Mouse (Mus musculus): ENCODE measurements around the gene Rasgef1a. TPM values are rescaled to one million over a fixed set of nuclear protein-coding genes. Genes with fewer than 3 reads are reported as not detected.

Rasgef1a gene
- polyA plus RNA-seq, 1 experiment from 2014 or later: 5.8 TPM

GRCm38 (mm10) chr6:118078751-118079150 lies 67.5 kb downstream of the Rasgef1a start:
- H3K9ac ChIP-seq: no peak overlapping the region
- 74% methylated on average over 10 of the region's 10 CpGs for WGBS
- H3K36me3 ChIP-seq (replicated peaks): no peaks in the 10 kb centered on the region
- H3K4me2 ChIP-seq: no peak overlapping the region
- H3K27me3 ChIP-seq (replicated peaks): no peaks in the 10 kb centered on the region
- no peaks in the 10 kb centered on the region for H3K9me3 ChIP-seq
- H3K4me1 ChIP-seq: peaks cover 12% of the 10 kb centered on the region
- ATAC-seq (replicated peaks): no peak
- no peak overlapping the region for H3K4me3 ChIP-seq
- no peak overlapping the region for H3K27ac ChIP-seq

GRCm38 (mm10) chr6:118079292-118079691 lies 68.1 kb downstream of the Rasgef1a start:
- no peaks in the 10 kb centered on the region for H3K27me3 ChIP-seq (replicated peaks)

GRCm38 (mm10) chr6:118079762-118080465 lies 68.7 kb downstream of the Rasgef1a start:
- no peak overlapping the region for H3K4me2 ChIP-seq
- no peak overlapping the region for H3K27ac ChIP-seq
- no peaks in the 10 kb centered on the region for H3K27me3 ChIP-seq (replicated peaks)
- H3K4me1 ChIP-seq: peaks cover 4% of the 10 kb centered on the region; the same call in 1 of the 2 replicates
- no peak overlapping the region for H3K4me3 ChIP-seq
- H3K9me3 ChIP-seq: no peaks in the 10 kb centered on the region
- no peaks in the 10 kb centered on the region for H3K36me3 ChIP-seq (replicated peaks)
- peak; percentile 34; the same call in 1 of the 2 replicates for ATAC-seq (replicated peaks)
- 41% methylated on average over 10 of the region's 10 CpGs for WGBS
- no peak overlapping the region for H3K9ac ChIP-seq

More at GRCm38 (mm10) chr6:118079292-118079691, 68.1 kb downstream of the Rasgef1a start:
- no peak overlapping the region for H3K9ac ChIP-seq
- no peaks in the 10 kb centered on the region for H3K36me3 ChIP-seq (replicated peaks)
- H3K4me1 ChIP-seq: peaks cover 7% of the 10 kb centered on the region
- H3K4me2 ChIP-seq: no peak overlapping the region
- H3K9me3 ChIP-seq: no peaks in the 10 kb centered on the region
- ATAC-seq (replicated peaks): no peak
- WGBS: 62% methylated on average over 3 of the region's 3 CpGs
- H3K4me3 ChIP-seq: no peak overlapping the region
- no peak overlapping the region for H3K27ac ChIP-seq

- Histone ChIP-seq H3K4me2 (no peak overlapping the region), H3K4me3 (no peak overlapping the region), H3K9ac (no peak overlapping the region), H3K27ac (no peak overlapping the region), H3K4me1 (peaks cover 4% of the 10 kb centered on the region; the same call in 1 of the 2 replicates), H3K27me3 (replicated peaks) (no peaks in the 10 kb centered on the region), H3K9me3 (no peaks in the 10 kb centered on the region), H3K36me3 (replicated peaks) (no peaks in the 10 kb centered on the region)
- 93% methylated on average over 4 of the region's 4 CpGs for WGBS
- no peak for ATAC-seq (replicated peaks)
Observed at GRCm38 (mm10) chr6:118080711-118081110, 69.5 kb downstream of the Rasgef1a start.

DNA sequence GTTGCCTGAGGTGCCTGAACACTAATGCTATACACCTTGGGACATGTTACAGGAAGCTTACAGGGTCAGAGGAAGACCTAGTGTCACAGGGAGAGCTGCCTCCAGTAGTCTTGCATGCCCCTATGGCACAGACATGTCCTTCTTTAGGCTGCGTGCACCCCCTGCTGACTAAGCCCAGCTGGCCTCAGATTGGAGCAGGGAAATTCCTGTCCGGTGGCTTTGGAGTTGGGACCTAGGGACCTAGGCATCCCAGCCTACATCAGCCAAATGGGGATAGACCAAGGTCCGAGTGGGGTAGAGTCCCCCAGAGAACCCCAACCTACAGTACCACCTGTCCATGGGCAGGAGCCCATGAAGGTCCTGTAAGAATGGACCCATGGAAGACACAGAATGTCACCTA lies 71.1 kb downstream of the Rasgef1a start:
- no peak for ATAC-seq (replicated peaks)
- 0 out of 2 replicates have a peak, but pooled peaks cover 5% of the 10 kb centered on the region for H3K36me3 ChIP-seq (replicated peaks)
- no peak overlapping the region for H3K4me3 ChIP-seq
- no peaks in the 10 kb centered on the region for H3K27me3 ChIP-seq (replicated peaks)
- no peak overlapping the region for H3K27ac ChIP-seq
- H3K9me3 ChIP-seq: no peaks in the 10 kb centered on the region
- WGBS: 75% methylated on average over 3 of the region's 3 CpGs
- H3K4me2 ChIP-seq: no peak overlapping the region
- H3K4me1 ChIP-seq: no peaks in the 10 kb centered on the region; the same call in 1 of the 2 replicates
- no peak overlapping the region for H3K9ac ChIP-seq

DNA sequence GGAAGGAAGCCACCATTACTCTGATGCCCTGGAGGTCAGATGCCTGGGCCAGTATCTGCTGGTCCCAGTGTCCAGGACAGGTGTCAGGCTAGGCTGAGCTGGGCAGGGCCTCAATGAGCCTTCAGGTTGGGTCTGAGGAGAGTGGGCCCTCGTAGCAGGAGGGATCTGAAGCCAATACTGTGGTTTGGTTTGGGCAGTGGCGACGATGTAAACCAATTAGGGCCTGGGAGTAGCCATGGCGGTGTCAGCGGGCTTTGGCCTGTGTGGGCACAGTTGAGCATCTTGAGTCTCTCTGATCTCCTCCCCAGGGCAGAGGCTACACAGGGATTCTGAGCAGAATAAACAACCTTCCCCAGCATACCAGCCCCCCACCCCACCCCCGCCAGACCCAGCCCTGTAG lies 72.4 kb downstream of the Rasgef1a start:
- Histone ChIP-seq H3K9ac (no peak overlapping the region), H3K27me3 (replicated peaks) (no peaks in the 10 kb centered on the region), H3K27ac (no peak overlapping the region), H3K4me2 (no peak overlapping the region), H3K36me3 (replicated peaks) (0 out of 2 replicates have a peak, but pooled peaks cover 5% of the 10 kb centered on the region), H3K9me3 (no peaks in the 10 kb centered on the region), H3K4me3 (no peak overlapping the region), H3K4me1 (no peaks in the 10 kb centered on the region; the same call in 1 of the 2 replicates)
- no peak for ATAC-seq (replicated peaks)
- 79% methylated on average over 6 of the region's 6 CpGs for WGBS

DNA sequence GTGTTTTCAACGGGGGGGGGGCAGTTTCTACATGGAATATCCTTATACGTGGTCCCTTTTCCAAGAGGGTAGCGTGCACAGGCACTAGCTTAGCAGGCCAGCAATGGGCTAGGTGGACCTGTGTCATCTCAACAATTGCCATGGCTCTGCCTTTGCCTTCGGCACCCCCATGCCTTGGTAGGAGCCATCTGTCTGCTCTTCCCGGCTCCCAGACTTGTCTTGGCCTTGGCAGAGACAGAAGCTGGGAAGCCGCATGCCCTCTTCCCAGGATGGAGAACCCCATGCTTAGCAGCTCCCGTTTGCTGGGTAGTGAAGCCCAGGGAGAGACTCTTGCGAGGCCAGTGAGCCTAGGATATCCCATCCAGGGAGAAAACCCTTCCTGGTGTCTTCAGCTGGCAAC lies 73.4 kb downstream of the Rasgef1a start:
- Histone ChIP-seq H3K36me3 (replicated peaks) (0 out of 2 replicates have a peak, but pooled peaks cover 5% of the 10 kb centered on the region), H3K27ac (no peak overlapping the region), H3K4me1 (no peaks in the 10 kb centered on the region; the same call in 1 of the 2 replicates), H3K9ac (no peak overlapping the region), H3K27me3 (replicated peaks) (no peaks in the 10 kb centered on the region), H3K4me3 (no peak overlapping the region), H3K9me3 (no peaks in the 10 kb centered on the region), H3K4me2 (no peak overlapping the region)
- WGBS: 91% methylated on average over 8 of the region's 8 CpGs
- ATAC-seq (replicated peaks): no peak

GRCm38 (mm10) chr6:118087955-118088354 lies 76.7 kb downstream of the Rasgef1a start:
- ATAC-seq (replicated peaks): no peak

GRCm38 (mm10) chr6:118088750-118089440 lies 77.7 kb downstream of the Rasgef1a start:
- Histone ChIP-seq H3K27ac (no peak overlapping the region), H3K4me2 (no peak overlapping the region), H3K4me3 (no peak overlapping the region), H3K9me3 (no peaks in the 10 kb centered on the region), H3K27me3 (replicated peaks) (no peaks in the 10 kb centered on the region), H3K36me3 (replicated peaks) (0 out of 2 replicates have a peak, but pooled peaks cover 5% of the 10 kb centered on the region), H3K4me1 (no peaks in the 10 kb centered on the region), H3K9ac (no peak overlapping the region)
- ATAC-seq (replicated peaks): no peak
- WGBS: 80% methylated on average over 17 of the region's 17 CpGs

More at GRCm38 (mm10) chr6:118087955-118088354, 76.7 kb downstream of the Rasgef1a start:
- 57% methylated on average over 8 of the region's 8 CpGs for WGBS
- Histone ChIP-seq H3K4me3 (no peak overlapping the region), H3K4me2 (no peak overlapping the region), H3K9me3 (no peaks in the 10 kb centered on the region), H3K36me3 (replicated peaks) (0 out of 2 replicates have a peak, but pooled peaks cover 5% of the 10 kb centered on the region), H3K27me3 (replicated peaks) (no peaks in the 10 kb centered on the region), H3K9ac (no peak overlapping the region), H3K4me1 (no peaks in the 10 kb centered on the region), H3K27ac (no peak overlapping the region)

DNA sequence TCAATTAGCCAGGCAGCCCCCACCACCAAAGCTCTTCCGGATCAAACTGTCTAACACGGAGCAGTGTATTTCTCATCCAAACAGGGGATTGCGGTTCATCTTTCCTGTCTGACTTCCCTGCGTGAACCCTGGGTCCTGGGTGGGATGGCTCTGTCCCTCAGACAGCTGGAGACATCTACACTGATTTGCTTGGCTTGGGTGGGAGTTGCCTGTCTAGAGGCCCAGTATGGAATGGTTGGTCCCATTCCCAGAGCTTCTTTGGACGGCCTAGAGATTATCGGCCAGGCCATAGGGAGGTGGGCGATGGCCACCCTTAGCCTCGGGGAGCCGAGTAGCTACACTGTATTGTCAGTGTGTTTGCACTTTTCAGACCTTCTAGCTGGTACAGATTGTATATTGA lies 79.6 kb downstream of the Rasgef1a start:
- H3K36me3 ChIP-seq (replicated peaks): 0 out of 2 replicates have a peak, but pooled peaks cover 5% of the 10 kb centered on the region
- WGBS: 85% methylated on average over 9 of the region's 9 CpGs
- no peaks in the 10 kb centered on the region for H3K27me3 ChIP-seq (replicated peaks)
- H3K4me1 ChIP-seq: no peaks in the 10 kb centered on the region
- no peak for ATAC-seq (replicated peaks)
- no peaks in the 10 kb centered on the region for H3K9me3 ChIP-seq
- no peak overlapping the region for H3K27ac ChIP-seq
- no peak overlapping the region for H3K9ac ChIP-seq
- H3K4me2 ChIP-seq: no peak overlapping the region
- H3K4me3 ChIP-seq: no peak overlapping the region

DNA sequence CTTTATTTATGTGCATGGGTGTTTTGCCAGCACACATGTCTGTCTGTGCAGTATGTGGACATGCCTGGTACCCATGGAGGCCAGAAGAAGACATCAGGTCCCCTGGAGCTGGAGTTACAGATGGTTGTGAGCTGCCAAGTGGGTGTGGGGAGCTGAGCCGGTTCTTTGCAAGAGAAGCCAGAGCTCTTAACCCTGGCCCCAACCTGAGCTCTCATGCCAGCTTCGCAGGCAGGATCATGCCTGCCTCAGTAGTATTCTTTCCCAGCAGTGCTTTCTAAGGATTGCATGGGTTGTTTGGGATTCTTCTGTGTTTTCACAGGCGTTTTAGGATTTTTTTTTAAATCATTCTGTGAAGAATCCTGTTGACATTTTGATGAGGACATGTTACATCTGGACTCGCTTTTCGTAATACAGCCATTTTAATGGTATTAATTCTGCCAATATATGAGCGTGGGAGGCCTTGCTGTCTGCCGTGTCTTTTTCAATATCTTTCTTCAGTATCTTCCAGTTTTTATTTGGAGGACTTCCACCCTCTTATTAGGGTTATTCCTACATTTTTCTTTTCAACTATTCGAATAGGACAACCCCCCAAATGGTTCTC lies 86.6 kb downstream of the Rasgef1a start:
- no peaks in the 10 kb centered on the region for H3K27me3 ChIP-seq (replicated peaks)
- no peak overlapping the region for H3K4me2 ChIP-seq
- 87% methylated on average over 8 of the region's 8 CpGs for WGBS
- no peak overlapping the region for H3K4me3 ChIP-seq
- H3K36me3 ChIP-seq (replicated peaks): no peaks in the 10 kb centered on the region
- no peaks in the 10 kb centered on the region for H3K4me1 ChIP-seq
- H3K9ac ChIP-seq: no peak overlapping the region
- H3K27ac ChIP-seq: no peak overlapping the region
- no peaks in the 10 kb centered on the region for H3K9me3 ChIP-seq
- ATAC-seq (replicated peaks): no peak

- peak; percentile 58; the same call in 1 of the 2 replicates for ATAC-seq (replicated peaks)
- H3K27ac ChIP-seq: no peak overlapping the region
Observed at GRCm38 (mm10) chr6:118099311-118099802, 88.1 kb downstream of the Rasgef1a start.

More at GRCm38 (mm10) chr6:118099311-118099802, 88.1 kb downstream of the Rasgef1a start:
- Histone ChIP-seq H3K9me3 (no peaks in the 10 kb centered on the region), H3K36me3 (replicated peaks) (no peaks in the 10 kb centered on the region), H3K27me3 (replicated peaks) (no peaks in the 10 kb centered on the region), H3K9ac (no peak overlapping the region), H3K4me3 (no peak overlapping the region), H3K4me2 (no peak overlapping the region), H3K4me1 (no peaks in the 10 kb centered on the region)
- WGBS: 46% methylated on average over 2 of the region's 2 CpGs
